Mouse (Mus musculus): ENCODE measurements around the gene Gpr68. TPM values are rescaled to one million over a fixed set of nuclear protein-coding genes. Genes with fewer than 3 reads are reported as not detected.

The Gpr68 gene
- total RNA-seq, 4 experiments from 2014 or later = 15.1 to 27.4 (median 19.9) TPM

DNA sequence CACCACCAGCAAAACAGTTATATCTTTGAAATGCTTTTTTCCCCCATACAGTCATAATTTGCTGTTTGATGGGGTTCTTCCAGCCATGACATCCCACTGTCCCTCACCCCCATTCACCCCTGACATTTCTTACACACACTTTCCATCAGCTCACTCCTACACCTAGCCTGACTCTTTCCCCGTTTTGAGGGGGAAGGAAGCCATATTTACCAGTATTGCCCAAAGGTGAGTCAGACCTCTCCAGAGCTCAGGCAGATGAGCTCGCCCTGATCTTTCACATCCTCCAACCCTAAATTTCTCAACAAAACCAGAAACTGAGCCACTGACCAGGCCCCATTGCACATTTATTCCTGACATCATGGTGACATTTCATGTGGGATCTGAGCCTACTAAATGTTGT lies 36.2 kb downstream of the Gpr68 start:
- DNase-seq (ENCODE audit: low spot score in 2 of 2) = no peak

DNA sequence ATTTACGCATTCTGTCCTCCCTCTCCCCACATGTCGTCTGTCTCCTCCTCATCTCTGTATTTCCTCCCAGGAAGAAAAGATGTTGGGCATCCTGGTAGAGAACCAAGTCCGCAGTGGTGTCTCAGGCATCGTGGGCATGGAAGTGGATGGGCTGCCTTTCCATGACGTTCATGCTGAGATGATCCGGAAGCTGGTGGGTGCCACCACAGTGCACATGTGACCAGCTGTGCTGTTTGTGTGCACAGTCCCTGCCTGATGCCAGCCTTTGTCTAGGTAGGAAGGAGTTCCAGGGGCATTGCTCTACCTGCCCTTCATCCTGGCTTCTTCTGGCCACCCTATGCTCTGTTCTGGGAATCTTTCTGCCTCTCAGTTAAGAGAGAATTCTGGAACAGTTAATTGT lies 36.8 kb downstream of the Gpr68 start:
- no peak for DNase-seq (ENCODE audit: low spot score in 2 of 2)

DNA sequence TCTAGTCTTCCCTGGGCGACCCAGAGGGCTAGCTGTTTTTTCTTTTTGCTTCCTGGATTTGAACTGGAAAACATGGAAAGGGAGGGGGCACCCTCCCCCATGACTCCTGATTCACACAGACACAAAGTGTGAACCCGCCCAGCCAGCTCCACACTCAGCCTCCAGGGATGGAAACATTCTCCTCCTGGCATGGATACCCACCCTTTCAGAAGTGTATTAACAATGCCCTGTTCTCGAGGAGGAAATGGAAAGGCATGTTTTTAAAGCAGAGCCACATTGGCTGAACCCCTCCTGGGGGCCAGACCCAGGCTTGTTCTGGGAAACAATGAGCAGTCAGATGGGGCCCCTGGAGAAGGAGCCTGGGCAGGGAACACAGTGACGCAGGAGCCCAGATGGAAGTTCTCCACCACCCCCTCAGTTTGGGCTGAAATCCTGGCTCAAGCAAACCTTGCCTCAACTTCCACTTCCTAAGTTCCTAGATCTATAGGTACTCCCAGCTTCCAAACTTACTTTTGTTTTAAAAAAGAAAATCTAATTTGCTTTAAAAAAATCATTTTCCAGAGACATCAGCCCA lies 39.9 kb downstream of the Gpr68 start:
- DNase-seq (ENCODE audit: low spot score in 2 of 2) = no peak

DNA sequence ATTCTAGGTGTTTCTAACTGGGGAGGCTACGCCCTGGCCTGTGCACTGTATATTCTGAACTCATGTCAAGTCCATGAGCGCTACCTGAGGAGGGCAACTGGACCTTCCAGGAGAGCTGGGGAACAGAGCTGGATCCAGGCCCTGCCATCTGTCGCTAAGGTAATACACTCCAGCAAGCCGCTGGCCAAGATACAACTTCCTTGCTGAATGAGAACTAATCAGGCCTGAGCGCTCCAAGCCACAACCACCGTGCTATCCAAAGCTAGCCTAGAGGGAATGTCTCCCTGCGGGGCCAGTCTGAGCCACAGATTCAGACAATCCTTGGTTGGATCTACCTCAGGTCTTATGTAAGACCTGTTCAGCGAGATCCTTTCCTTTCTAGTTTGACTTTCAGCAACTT lies 40.9 kb downstream of the Gpr68 start:
- no peak for DNase-seq (ENCODE audit: low spot score in 2 of 2)

DNA sequence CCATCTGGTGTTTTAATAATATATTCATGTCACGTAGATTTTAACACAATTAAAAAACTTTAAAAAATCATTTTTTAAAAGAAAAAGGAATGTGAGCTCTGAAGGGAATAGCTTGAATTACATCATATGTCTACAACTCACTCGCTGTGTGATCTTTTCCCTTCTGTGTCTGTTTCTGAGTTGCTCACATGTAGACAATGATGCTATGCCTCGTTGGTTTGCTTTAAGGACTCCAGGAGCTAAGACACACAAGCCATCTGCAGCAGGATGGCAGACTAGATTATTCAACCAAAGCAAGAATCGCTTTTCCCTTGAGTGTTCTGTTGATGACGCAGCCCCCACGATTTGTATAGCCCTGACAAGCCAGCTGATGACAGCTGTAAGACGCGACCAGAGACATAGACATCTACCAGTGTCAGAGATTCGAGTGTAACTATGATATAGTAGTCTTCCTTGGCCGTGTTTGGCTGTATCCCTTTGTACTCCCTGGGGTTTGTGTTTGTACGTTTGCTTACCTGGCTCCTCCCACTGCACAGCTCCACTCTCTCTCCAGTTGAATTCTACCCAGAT lies 42.4 kb downstream of the Gpr68 start:
- DNase-seq (ENCODE audit: low spot score in 2 of 2) = no peak

DNA sequence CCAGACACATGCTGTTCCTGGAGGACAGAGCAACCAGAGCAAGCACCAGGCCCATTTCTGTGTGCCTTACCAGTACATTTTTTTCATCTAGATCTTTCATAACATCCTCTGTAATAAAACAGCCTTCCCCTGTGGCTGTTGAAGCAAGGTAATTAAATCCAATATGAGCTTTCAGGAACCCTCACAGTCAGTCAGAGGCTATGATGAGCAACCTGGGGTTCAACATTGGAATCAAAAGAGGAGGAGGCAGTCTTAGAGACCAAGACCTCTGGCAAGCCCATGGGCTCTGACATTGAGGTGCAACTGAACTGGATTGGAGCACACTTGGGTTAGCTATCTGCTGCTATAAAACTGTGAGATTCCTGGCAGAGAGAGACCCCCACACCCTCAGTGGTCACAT lies 42.9 kb downstream of the Gpr68 start:
- DNase-seq (ENCODE audit: low spot score in 2 of 2) = no peak

DNA sequence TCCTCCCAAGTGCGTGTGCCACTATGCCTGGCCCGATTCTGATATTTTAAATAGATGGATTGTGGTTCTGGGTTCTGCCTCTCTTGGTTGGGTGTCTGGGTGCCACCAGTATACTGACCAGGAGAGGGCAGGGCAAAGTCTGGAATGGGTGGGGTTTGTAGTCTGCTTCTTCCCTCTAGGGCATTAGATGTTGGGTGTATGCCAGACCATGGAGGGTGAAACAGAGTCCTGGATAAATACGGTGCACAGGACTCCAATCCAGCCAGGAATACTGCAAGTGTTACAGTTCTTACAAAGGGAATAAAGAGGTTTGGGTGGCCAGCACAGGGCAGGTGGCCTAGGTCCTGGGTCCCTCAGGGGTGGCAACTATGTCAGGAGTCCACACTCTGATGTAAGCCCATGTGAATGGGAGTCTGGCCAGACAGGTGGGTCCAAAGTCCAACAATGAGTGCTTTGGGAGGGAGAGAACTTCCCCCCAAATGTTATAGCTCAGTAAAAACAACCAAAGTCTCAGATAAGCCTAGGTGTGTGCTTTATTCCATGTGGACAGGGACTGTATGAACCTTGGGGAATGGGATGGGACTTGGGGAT lies 45.0 kb downstream of the Gpr68 start:
- DNase-seq (ENCODE audit: low spot score in 2 of 2) = no peak

DNA sequence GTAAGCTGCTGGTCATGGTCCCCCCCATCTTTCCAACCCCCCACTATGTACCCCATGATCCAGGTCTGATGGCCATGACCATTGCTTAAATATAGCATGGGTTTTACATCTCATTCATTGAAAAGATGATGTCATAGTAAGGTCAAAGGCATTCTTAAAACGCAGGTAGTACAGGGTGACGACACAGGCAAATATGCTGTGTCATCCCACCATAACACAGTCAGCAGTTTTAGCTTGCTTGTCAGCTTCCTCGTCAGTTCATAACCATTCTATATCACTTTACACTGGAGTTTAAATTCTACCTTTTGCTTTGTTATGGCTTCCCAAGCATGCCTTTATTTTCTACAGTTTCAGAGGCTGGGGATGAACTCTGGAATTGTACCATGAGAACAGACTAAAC lies 45.7 kb downstream of the Gpr68 start:
- no peak for DNase-seq (ENCODE audit: low spot score in 2 of 2)

DNA sequence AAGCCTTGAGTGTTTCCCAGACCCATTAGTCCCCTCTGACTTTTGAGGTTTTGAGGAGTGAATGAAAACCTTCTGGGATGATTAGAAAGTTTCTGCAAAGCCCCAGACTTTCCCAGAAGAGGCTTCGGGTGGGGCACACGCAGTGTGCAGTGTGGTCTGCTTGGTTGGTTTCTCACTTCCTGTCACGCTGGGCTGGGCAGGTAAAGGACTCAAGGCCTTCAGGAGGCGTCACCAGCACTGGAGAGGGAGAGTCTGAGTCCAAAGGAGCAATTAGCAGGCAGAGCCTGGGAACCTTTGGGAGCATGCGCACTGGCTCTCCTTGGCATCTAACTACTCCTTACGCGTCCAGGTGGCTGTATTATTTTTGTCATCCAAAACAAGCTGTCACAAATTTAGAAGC lies 50.2 kb downstream of the Gpr68 start:
- no peak for DNase-seq (ENCODE audit: low spot score in 2 of 2)

DNA sequence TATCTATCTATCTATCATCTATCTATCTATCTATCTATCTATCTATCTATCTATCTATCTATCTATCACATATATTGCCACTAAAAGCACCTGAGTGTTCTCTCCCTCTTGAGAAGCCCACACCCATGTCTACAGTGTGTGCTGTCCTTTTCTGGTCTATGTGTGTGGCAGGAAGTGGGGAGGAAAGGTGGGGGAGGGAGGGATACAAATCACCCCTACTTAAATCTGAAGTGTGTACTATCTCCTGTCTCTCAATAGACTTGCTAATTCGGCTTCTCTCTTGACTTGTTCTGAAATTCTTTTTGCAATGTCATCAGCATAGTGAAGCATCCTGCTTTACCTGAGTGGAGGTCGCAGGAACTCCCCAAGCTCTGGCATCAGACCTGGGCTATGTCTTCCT lies 51.7 kb downstream of the Gpr68 start:
- no peak for DNase-seq (ENCODE audit: low spot score in 2 of 2)

DNA sequence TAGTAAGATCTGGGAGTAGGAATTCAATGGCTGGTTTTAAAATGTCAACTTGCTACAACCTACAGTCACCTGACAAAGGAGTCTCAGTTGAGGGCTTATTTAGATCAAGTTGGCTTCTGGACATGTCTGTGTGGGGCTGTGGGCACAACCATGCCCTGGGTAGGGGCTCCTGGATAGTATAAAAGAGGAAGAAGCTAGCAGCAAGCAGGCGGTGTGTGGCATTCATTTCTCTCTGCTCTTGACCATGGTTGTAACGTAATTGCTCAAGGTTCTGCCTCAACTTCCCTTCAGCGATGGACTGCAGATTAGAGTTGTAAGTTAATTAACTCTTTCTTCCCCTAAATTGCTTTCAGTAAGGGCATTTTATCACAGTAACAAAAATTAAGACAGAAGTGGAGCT lies 55.6 kb downstream of the Gpr68 start:
- no peak for DNase-seq (ENCODE audit: low spot score in 2 of 2)

DNA sequence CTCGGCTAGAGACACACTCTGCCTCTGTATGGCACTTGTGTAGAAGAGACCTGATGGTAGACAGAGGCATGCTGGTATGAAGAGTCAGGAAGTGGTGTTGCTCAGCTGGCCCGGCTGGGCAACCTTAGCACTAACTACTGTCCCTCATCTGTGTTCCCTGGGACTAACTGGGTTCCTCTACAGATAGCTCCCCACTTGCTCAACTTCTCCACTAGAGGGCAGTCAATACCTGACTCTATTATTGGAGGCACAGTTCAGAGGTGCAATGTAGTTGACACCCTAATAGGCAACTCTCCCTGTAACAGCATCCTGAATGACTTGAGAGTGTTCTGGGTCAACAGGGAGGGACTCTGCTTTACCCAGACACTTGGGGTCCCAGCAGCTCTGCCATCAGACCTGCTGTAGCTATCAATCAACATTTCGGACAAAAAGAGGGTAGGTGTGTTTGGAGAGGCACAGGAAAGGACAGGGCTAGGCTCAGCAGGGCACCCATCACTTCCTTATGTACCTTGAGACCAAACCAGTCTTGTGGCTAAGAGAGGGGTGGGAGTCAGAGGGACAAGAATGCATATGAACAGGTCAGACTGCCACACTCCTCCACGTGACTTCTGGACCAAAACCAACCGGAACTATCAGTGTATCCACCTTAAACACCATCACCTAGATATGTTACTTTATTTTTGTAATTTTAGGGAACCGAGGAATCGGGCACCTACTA lies 58.4 kb downstream of the Gpr68 start:
- peak; percentile 42 to 56 for DNase-seq (ENCODE audit: low spot score in 2 of 2)

DNA sequence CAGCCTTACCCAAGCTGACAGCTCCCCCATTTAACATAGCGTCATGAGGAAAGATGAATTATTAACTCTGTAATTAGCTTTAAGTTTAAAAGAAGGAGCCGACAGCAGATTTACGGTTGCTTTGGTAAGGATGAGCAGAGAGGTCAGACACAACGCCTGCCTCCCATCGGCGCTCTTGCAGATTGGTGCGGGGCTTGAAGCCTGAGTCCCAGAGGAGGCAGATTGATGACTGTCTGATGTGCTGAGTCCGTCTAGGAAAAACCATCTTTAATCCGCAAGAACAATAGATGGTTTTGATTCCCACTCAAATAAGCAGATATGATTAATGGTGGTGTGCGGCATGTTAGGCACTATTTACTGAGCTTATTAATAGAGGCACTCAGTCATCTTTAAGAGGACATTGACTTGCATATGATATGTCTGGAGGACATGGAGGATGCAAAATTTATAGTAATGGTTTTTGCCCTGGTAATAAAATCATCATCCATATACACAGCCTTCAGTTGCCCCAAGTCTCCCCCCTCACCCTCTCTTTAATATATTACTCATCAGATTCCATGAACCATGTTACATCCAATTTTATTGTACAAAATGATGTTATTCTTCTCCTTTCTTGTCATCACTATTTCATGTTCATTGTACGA lies 60.4 kb downstream of the Gpr68 start:
- DNase-seq (ENCODE audit: low spot score in 2 of 2) = no peak

DNA sequence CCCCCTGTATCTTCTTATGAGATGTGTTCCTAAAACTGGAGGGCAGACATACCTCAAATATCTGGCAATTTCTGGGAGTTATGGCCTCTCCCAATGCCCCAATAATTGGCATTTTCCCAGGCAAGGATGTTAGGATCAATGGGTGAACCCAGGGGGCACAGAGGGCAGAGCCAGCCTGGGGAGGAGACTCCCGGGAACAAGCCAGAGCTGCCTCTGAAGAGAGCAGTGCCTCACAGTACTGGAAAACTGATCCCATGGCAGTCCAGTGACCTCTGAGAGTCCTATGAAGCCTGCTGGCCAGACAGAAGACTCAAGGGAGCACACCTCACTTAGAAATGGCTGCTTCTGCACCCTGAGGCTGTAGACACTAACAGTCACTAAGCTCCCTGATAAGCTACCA lies 61.4 kb downstream of the Gpr68 start:
- DNase-seq (ENCODE audit: low spot score in 2 of 2) = no peak

DNA sequence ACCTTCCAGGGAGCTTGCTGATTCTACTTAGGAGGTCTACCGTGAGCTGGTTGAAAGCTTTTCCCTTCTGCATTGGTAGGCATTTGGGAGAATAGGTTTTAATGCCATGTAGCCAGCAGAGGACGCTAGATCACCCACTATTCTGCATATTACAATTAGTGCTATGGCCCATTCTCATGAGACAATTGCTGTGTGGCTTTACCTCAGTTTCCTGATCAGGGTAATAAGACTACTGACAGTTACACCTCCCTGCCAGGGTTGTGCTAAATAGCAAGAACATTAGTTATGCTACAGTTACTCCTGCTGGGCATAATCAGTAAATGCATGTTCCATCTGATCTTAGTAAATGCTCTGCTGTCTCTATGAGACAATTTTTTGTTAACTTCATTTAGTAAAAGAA lies 62.2 kb downstream of the Gpr68 start:
- DNase-seq (ENCODE audit: low spot score in 2 of 2) = no peak

DNA sequence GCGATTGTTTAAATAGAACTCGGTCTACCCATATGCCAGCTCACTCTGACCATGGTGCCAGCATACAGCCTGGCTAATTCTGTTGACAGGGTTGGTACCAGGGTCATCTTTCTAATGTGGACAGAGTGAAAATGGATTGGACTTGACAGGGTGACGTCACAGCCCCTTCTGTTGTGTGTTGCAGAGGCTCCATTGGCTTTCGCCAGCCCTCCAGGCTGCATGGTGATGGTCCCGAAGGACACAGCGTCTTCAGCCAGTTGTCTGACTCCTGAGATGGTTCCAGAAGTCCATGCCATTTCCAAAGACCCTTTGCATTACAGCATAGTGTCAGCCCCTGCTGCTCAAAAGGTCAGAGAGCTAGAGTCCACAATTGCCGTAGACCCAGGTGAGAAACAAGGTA lies 63.5 kb downstream of the Gpr68 start:
- no peak for DNase-seq (ENCODE audit: low spot score in 2 of 2)

DNA sequence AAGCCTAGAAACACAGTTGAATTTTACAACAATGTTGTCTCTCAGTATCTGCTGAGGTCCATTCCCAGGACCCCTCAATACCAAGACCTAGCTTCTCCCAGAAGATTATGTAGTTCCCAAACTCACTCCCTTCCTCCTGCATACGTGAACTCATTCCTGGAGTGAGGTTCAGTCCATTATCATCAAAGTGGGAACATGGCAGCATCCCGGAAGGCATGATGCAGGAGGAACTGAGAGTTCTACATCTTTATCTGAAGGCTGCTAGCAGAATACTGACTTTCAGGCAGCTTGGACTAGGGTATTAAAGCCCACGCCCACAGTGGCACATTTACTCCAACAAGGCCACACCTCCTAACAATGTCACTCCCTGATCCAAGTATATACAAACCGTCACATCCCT lies 64.8 kb downstream of the Gpr68 start:
- no peak for DNase-seq (ENCODE audit: low spot score in 2 of 2)

DNA sequence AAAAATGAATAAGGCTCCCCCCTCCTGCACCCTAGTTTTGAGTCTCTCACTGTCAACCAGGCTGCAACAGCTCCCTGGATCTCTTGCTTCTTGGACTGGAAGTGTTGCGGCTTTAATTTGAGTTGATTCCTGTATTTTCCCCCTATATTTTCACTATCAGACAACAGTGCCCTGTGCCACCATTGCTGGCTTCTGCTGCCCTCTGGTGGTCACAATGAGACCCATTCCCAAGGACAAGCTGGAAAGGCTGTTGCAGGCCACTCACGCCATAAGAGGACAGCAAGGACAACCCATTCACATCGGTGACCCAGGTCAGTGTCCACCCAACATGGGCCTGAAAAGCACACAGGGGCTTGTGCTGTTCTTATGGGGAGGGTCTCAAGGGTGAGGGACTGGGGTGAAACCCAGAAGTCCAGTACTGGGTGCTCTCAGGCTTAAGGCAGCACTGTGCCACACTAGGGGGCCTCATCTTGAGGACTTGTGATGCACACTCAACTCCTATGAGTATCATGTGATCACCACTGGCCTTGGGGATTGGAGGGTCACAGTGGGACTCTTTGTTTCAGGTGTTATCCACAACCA lies 66.7 kb downstream of the Gpr68 start:
- DNase-seq (ENCODE audit: low spot score in 2 of 2) = peak; percentile 63 to 89

DNA sequence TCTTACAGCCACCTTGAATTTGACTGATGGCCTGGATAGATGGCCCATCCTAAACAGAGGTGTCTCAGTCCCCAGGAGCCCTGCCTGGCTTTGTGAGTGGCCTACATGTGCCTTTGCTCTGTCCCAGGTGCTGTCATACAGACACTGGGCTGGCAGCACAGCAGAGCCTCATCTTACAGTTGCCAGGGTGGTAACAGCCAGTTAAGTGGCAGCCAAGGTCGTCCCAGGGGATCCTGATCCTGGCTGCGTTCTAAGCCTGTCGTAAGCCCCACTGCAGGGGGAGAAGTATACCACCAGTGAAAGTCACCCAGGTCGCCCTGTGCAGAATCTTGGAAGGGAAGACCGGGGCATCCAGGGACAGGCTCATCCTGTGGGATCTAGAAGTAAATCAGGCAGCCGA lies 68.1 kb downstream of the Gpr68 start:
- no peak for DNase-seq (ENCODE audit: low spot score in 2 of 2)

DNA sequence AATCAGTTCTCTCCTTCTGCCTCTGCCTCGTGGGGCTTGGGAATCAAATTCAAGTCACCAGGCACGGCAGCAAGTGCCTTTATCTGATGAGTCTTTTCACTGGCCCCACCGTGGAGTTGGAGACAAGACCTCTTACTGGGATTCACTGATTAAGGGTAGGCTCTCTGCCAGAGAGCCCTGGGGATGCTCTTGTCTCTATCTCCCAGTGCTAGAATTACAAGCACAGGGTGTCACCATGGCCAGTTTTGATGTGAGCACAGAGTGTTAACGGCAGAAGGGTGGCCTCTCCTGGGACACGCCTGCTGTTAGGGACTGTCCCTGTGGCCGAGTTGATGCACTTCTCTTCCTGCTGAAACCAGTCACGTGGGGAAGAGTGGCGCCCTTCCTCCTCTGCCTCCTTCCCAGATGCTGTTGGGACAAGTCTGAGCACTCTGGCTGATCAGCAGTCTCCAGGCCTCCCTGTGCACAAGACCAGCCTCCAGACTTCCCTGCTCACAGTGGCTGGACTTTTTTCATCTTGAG lies 68.9 kb downstream of the Gpr68 start:
- DNase-seq (ENCODE audit: low spot score in 2 of 2) = no peak

DNA sequence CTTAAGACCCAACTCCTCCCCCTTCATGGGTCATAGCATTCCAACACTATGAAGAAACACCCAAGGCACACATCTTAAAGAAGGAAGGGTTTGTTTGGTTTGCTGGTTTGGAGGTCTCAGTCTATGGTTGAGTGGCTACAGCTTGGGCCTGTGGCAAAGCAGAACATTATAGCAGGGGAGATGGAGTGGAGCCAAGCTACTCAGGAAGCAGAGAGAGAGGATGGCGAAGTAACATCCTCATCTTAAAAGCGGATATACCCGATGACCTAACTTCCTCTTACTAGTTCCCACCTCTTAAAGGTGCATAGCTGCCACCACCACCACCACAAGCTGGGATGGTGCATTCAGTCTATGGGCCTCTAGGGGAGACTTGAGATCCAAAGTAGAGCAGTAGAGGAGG lies 70.8 kb downstream of the Gpr68 start:
- no peak for DNase-seq (ENCODE audit: low spot score in 2 of 2)

Measured in layer of hippocampus, adult 8-10 months (tissue).